Mouse (Mus musculus) frontal cortex, postnatal 25 days (tissue): ENCODE measurements at regions not wholly inside any gene's neighbourhood (a gene's known extent, or its start where the extent isn't known, plus 50 kb on each side); places are given as distances from the start of the nearest gene placed in this dataset.

ENCODE experiments used
- DNase-seq, 2 experiments: peaks; one replicate each; pipeline ENCODE4 v3.0.0; 2022; ENCODE audit warnings: low spot score in 2 of 2

DNA sequence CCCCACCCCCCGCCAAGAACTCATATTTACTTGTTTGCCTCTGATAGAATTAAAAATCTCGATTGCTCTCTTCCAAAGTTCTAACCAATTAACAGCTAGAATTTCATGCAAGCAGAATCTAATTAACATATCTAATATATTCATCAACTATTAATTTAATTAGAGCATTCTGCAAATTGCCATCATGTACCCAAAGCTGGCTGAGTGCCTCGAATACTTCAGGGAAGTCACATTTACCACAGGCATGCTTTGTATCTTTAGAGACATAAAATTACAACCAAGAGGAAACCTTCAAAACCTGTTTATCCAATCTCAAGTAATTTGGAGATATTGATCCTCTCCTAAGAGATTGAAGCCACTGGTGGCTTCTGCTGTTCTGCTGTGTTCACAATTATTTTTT is 401.6 kb upstream of the Nmur2 start:
- DNase-seq: no peak

DNA sequence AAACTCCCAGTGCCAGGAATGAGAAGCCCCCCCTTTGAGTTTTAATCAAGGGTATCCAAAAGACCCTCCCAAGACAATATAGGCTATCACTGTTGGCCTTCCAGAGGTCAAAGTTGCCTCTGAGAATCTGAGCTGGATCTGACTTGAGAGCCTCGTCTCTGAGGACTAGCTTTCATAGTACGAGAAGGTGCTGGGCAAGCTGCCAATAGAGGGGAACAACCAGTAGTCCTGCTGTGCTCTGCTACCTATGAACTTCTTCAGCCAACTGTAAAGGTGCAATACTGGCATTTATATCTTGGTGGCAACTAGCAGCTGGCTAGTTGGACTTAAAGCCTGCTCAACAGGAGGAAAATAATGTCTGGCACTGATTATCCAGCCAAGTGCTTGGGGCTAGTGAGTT is 400.3 kb upstream of the Nmur2 start:
- no peak for DNase-seq

DNA sequence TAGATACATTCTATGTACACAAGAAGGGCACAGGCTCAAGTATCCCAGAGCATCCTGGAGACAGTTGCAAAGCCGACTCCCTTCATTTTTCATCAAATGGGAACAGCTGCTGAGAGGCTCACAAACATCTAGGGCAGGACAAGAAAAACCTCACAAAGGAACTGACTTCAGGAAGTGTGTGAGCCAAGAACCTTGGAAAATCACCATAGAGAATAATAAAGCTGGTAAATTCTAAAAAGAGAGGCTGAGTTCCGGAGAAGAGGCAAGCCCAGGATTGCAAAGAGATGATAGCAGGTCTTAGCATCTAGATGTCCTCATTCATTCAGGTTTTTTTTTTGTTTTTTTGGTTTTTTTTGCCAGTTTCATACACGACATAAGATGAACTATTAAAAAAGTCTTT is 390.3 kb upstream of the Nmur2 start:
- DNase-seq: no peak

DNA sequence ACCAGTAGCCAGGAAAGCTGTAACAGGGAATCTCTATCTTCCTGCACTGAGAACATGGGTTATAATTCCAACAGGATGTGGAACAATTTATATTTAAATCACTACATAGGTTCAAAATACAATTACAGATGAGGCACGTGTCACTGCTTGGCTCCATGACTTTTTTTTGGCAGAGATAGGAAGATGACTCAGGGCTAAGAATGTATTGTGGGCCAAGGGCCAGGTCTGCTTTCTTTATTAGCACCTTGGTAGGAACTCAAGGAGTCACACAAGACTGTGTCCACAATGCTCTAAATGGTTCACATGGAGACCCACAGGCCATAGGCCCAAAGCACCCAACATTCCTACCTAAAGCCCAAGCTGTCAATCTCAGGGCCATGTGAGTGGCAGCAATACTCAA is 344.0 kb upstream of the Nmur2 start:
- no peak for DNase-seq

DNA sequence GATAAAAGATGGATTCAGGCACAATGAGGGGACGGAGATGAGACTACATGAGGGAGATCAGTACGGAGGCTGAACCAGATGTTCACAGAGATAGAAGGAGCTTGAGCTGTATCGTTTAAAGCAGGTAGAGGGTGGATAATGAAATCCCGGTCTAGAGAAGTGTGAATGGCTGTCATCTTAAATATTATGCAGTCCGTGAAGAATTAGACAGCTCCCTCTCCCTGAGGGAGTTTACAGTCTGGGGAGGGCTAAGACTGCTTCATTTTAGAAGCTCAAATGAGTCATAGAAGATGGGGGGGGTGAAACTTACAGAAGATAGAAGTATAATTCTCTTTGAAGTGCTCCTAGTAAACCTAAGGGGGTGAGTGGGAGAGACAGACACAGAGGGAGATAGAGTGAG is 336.7 kb upstream of the Nmur2 start:
- DNase-seq: no peak

DNA sequence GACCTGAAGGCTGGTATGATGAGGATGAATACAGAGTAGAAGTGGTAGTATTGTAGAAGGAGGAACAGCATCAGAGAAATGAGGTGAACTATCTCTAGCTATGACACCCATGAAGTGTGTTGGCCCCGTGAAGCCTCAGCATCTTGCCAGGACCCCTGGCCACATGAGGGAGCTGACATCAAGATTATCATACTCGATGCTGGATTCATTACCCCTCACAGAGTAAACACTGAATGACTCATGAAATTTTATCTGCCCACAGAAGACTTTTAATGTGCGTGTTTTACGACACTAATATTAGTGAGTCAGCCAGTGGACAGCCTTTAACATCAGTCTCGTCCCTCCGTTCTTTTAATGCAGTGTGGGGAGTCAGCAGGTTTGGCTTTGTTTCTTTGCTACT is 333.5 kb upstream of the Nmur2 start:
- no peak for DNase-seq

DNA sequence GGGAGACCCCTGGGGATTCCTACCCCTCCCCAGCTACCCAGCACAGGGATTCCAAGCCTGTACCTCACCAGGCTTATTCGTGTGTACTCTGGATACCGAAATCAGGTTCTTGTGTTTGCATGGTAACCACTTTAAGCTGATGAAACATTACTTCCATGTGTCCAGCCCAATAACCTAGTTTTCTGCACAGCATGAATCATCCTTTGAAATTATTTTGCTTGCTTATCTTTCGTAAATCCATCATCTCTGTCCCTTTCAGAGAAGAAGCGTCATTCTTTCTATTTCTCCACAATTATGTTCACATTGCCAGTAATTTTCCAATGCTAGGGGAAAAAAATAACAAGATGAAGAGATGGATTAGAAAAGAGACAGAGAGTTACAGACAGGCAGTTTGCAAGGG is 332.8 kb upstream of the Nmur2 start:
- DNase-seq: no peak

DNA sequence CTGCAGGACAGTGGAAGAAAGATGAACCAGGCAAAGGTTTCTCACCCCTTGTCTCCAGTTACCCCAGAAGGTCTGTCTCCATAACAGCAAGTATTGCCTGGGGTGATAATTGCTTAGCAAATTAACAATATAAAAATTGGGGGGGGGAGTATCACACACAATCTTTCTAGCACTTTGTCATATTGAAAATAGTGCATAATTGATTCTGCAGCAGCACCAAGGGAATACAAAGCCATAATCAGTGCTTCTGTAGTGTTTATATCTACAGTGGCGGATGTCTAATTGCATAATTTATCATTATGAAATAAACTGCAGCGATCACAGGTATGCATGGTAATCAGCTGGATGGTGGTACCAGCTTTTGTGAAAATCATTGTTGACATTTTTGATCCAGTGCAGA is 316.9 kb upstream of the Nmur2 start:
- no peak for DNase-seq

DNA sequence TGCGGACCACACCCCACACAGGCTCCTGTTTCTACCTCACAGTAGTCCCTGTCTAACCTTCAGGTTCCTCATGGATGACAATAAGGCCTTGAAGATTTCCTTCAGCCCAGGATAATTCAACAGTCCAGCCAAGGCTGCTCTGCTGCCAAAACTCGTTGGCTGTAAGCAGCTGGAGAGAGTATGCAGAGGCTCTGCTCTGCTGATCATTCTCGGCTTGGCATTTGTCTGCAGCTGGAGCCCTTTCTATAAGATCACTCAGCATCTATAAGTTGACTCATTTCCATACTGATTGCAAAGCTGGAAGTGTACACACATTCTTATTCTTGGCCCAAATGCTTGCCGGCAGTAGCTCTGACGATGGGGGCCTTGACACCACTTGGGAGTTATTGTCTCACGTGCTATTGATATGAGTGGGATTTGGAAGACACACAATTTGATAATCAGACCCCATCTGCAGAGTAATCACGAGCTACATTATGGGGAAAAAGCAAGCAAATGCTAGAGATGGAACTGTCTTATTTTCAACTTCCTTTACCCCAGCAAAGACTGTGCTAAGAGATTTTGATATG is 311.1 kb upstream of the Nmur2 start:
- DNase-seq: no peak

DNA sequence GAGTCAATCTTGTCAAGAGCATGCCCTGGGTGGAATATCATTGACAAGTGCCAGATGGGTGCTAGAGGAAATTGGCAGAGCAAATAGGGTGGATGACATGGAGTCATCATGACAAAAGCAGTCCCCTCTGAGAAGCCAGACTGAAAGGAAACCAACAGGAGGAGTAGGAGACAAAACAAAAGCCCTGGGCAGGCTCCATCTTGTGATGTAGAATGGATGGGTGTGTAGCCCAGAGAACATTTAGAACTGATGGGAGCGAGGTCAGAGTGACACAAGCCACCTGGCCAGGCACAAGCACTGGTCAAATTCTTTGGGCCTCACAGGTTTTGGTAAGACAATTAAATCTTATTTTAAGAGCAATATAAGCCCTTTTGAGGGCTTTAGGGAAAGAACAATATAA is 310.4 kb upstream of the Nmur2 start:
- DNase-seq: no peak

DNA sequence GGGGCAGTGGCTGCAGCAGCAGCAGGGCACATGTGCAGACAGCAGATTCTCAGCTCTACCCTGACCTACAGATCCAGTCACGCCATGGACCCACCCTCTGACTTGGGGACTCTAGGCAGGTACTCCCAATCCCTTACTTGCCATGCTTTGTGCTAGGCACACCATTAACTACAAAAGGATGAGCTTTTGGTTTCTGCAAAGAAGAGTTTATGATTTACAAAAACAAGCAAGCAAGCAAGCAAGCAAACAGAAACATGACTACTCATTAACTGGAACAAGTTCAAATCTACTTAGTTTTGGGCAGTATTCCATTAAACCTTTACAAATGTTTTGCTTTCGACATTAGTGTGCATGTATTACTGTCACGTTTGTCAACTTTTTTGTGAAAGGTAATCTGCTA is 309.0 kb upstream of the Nmur2 start:
- no peak for DNase-seq

DNA sequence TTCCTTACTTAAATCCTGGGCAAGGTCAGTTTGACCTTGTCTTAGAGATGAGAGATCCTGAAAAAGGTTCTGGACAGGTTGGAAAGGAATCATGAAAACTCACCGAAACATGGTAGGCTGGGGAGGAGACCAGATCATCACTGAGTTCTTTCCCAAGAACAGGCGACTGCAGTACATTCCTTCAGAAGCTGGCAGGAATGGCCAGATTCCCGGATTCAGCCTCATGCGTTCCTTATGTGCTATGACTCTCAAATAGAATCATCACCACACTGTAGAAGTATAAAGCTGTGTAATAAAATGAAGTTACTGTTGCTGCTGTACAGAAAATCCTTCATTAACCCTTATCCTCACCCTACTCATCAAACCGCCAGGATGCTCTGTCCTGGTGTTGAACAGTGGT is 307.6 kb upstream of the Nmur2 start:
- no peak for DNase-seq

DNA sequence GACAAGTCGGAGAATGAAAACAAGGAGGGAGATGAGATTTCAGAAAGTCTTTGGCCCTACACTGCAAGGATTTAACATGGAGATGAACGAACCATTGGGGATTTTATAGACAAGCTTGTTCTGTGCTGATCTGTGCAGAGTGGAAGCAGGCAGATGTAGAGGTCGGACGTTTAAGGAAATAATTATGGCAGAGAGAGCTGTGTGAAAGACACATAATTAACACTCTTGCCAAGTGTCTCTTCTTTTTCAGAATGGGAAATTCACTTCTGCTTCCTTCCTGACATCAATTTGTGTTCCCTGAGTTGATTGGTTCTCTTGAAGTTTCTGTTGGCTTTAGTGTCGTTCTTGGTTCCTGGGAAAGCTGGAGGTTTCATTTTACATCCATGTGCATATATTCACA is 302.3 kb upstream of the Nmur2 start:
- no peak for DNase-seq

DNA sequence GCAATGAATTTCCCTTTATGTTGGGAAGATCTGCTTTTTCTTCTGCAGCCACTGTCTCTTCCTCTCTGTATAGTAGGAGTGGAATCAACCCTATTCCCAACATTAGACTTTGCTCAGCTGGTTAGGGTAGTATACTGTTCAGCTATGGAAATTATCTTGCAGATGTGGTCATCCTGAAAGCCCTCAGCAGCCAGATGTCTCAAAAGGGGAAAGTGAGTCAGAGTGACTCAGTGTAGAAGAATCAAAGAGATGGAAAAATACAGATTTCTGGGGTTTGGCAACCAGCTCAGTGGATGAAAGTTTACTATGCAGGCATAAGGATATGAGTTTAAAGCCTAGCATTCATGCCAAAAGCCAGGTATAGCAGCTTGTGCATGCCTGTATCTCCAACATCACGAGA is 300.9 kb upstream of the Nmur2 start:
- no peak for DNase-seq

DNA sequence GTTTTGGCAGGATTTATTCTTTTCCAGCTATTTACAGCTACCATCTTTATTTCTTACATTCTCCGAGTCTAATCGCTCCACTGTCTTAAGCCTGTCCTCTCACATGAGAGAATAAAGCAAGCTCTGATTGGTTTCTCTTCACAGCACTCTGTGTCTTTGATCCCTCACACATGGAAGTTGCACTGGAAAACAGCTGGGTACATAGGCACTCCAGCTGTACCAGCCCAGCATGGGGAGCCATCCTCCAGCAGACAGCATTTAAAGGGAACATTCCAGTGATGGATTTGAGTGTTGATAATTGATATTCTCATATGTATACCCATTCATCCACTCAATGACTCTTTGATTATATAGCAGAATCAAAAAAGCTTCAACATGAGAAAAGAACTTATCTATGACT is 300.2 kb upstream of the Nmur2 start:
- DNase-seq: no peak

DNA sequence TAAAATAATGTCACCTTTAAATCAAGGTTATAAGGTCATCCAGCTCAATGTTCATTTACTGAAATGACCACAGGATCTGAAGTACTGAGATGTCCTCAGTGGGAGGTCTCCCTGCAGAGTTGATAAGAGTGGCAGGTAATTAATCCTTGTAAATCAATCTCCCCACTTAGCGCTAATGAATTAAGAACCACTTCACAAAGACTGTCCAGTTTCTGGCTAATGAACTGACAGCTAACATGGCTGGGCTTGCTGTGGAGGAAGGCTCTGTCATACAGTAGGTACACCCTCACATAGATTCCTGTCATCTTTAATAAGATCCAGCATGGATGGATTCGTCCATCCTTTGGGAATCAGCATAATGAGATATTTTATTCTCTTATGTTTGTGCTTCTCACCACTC is 297.7 kb upstream of the Nmur2 start:
- no peak for DNase-seq

DNA sequence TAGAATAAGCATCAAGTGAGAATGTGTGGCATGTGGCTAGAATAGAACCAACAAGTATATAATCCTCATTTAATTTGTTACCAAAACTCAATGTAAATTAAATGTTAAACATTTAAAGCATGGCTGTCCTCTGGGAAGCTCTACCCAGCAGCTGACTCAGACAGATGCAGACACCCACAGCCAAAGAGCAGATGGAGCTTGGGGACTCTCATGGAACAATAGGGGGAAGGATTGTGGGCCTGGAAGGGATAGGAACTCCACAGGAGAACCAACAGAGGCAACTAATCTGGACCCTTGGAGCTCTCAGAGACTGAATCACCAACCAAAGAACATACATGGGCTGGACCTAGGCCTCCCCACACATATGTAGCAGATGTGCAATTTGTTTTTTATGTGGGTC is 295.1 kb upstream of the Nmur2 start:
- DNase-seq: peak in 1 of 2 experiments; percentile 7

DNA sequence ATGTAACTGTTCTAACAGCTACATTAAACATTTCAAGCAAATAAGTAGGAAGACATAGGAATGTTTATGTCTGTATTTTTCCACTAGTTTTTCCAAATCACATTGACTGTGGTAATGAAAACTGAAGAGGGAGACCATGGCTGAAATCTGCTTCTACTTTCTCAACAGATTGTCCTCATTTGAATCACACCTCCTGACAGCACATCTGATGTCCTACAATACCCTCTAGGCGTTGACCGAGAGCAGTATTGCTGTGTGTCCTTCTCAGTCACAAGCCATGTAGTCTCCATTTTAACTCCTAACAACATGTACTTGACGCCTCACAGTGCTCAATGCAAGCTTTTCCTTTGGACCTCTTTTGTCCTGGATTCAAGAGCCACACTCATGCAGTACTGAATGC is 279.5 kb upstream of the Nmur2 start:
- DNase-seq: no peak

DNA sequence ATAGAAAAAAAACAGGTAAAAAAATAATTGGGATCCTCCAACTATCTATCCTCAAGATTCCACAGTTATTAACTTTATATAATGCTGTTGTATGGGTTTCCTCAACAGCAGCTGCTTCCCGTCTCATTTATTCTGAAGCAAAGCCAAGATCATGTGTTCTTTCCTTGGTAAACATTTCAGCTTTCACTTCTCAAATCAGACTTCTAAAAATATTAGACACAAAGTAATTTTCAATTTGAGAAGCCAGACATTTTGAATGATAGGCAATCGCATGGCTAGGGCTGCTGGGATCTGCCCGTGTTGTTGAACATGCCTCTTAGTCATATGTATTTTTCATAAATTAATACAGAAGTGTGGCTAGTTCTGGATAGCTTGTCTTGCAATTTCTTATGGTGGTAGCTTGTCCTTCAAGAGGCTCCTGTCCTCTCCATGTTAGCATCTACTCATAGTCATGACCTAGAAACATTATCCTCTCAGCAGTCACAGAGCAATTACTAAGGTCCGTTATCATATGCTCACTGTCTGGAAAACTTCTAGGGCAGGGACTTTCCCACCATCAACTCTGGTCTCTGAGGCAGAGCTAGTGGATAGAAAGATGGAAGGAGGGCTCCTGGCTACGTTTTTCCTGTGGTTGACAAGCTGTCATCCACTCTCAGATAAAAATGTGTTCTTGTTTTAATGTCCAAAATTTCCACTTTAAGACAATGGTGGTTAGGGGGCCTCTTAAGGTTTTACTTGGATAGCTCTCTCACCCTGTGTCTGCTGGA is 274.6 kb upstream of the Nmur2 start:
- DNase-seq: no peak

DNA sequence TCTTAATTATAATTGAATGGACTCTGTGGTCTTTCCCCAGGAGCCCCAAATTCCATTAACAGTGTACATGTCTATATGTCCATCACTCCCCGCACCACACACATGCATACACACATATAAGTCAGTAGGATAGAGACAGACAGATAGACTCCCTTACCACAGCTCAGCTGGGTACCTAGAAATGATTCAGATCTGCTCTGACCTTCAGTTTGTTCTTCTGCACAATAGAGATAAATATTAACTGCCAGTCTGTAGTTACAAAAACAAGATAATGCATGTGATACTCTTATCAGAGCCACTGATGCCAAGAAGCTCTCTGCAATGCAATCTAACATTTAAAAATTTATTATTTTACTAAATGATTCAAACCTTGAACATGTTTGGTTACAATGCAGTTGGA is 268.7 kb upstream of the Nmur2 start:
- no peak for DNase-seq

DNA sequence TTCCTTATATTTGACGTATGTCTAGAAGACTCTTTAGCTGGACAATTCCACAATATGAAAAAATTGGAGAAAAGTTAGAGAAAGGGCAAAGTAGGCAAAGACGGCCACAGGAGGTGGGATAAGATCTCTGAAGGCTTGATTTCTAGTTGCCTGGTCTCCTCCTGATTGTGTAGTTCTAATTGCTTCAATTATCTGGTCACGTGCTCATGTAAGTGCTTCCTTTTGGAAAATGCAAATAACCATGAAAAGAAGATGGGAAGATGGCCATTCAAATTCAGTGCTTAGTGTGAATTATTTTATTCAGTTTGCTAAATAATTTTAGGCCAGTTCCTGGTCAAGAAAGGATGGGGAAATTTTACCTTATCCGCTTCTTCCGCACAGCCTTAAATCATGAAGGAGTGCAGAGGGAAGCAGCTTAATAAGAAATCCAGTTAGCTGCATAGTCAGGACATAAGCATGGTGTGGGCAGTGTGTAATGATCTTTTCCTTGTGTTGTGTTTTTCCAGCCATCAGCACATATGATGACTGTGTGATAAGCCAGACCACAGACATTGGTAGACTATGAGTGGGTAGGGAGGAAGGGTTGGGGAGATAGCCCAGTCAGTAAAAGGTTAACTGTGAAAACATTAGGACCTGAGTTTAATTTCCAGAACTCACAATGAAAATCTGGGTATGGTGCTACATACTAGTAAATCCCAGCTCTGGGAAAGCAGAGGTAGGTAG is 267.7 kb upstream of the Nmur2 start:
- no peak for DNase-seq

DNA sequence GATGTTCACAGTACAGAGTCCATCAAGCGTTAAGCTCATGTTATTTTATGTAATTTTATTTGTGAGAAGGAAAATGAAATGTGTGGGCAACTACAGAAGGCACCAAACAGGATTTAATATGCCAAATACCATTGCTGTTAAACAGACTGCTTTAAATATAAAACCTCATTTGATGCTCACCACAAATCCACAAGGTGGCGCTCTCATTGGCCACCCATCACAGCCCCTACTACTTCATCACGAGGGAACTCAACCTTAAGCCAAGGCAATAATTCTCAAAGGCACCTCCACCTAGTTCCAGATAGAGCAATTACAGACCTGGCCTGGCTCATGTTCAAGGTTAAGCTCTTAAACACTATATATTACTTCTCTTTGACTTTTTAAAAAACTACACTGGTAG is 266.2 kb upstream of the Nmur2 start:
- no peak for DNase-seq
